Mouse (Mus musculus) left cerebral cortex, adult 8-10 months (tissue): ENCODE data around the gene Nckap5. TPM values are rescaled to one million over a fixed set of nuclear protein-coding genes. Genes with fewer than 3 reads are reported as not detected.
"Not testable (repeated sequence)": the region's sequence is repeated elsewhere in the genome, so short reads cannot be mapped to it uniquely, and the experiment has no call there.

Source experiments
- DNase-seq, 2 experiments: peaks; one replicate each; pipeline ENCODE4 v3.0.0; 2022; ENCODE audit warnings: low spot score in 2 of 2
- total RNA-seq, 4 experiments: library from RNA; stranded (reverse); gene quantifications; 2 replicates each; pipeline ENCODE4 v1.2.4; 2022

Nckap5 gene
- total RNA-seq, 4 experiments from 2014 or later, result 4.1 to 7.0 (median 5.9) TPM

- DNase-seq, result no peak
These were observed 779.1 kb downstream of the Nckap5 start for GRCm38 (mm10) chr1:126051491-126051890.

GRCm38 (mm10) chr1:126042886-126043285 is 787.7 kb downstream of the Nckap5 start:
- no peak for DNase-seq

GRCm38 (mm10) chr1:126027536-126027935 is 803.1 kb downstream of the Nckap5 start:
- DNase-seq, result no peak

GRCm38 (mm10) chr1:126024518-126024917 is 806.1 kb downstream of the Nckap5 start:
- DNase-seq, result peak in 1 of 2 experiments; percentile 67

GRCm38 (mm10) chr1:126022959-126023358 is 807.6 kb downstream of the Nckap5 start:
- DNase-seq, result no peak

GRCm38 (mm10) chr1:126018654-126019053 is 811.9 kb downstream of the Nckap5 start:
- not testable (repeated sequence) for DNase-seq

- no peak for DNase-seq
These were observed 818.9 kb downstream of the Nckap5 start for GRCm38 (mm10) chr1:126011661-126012091.

GRCm38 (mm10) chr1:126007571-126007970 is 823.0 kb downstream of the Nckap5 start:
- DNase-seq, result no peak

- no peak for DNase-seq
These were observed 824.9 kb downstream of the Nckap5 start for GRCm38 (mm10) chr1:126005672-126006071.

- DNase-seq, result no peak
These were observed 834.1 kb downstream of the Nckap5 start for GRCm38 (mm10) chr1:125996540-125996939.

- peak in 1 of 2 experiments; percentile 9 for DNase-seq
These were observed 842.8 kb downstream of the Nckap5 start for GRCm38 (mm10) chr1:125987803-125988202.

- DNase-seq, result no peak
These were observed 846.0 kb downstream of the Nckap5 start for GRCm38 (mm10) chr1:125984570-125984969.

- DNase-seq, result peak in 1 of 2 experiments; percentile 18
These were observed 856.0 kb downstream of the Nckap5 start for GRCm38 (mm10) chr1:125974649-125975048.

GRCm38 (mm10) chr1:125971933-125972332 is 858.7 kb downstream of the Nckap5 start:
- DNase-seq, result no peak

- no peak for DNase-seq
These were observed 862.9 kb downstream of the Nckap5 start for GRCm38 (mm10) chr1:125967671-125968070.

GRCm38 (mm10) chr1:125951026-125951425 is 879.6 kb downstream of the Nckap5 start:
- DNase-seq, result no peak

- no peak for DNase-seq
These were observed 881.5 kb downstream of the Nckap5 start for GRCm38 (mm10) chr1:125949076-125949475.

GRCm38 (mm10) chr1:125945136-125945535 is 885.5 kb downstream of the Nckap5 start:
- DNase-seq, result peak; percentile 9 to 80

GRCm38 (mm10) chr1:125943305-125943704 is 887.3 kb downstream of the Nckap5 start:
- no peak for DNase-seq

- DNase-seq, result no peak
These were observed 905.1 kb downstream of the Nckap5 start for GRCm38 (mm10) chr1:125925486-125925885.

GRCm38 (mm10) chr1:125923062-125923461 is 907.5 kb downstream of the Nckap5 start:
- DNase-seq, result no peak

GRCm38 (mm10) chr1:125920696-125921095 is 909.9 kb downstream of the Nckap5 start:
- no peak for DNase-seq

GRCm38 (mm10) chr1:125912601-125913600 is 917.7 kb downstream of the Nckap5 start, which contains the start of gene Lypd1:
Gene Lypd1, minus strand, starts transcription at chr1:125913101.
- DNase-seq, result peak in 1 of 2 experiments; percentile 4
